Mouse (Mus musculus) embryo, embryonic 11 days (tissue): ENCODE measurements around the gene Acad12.
"Not testable (repeated sequence)": the region's sequence is repeated elsewhere in the genome, so short reads cannot be mapped to it uniquely, and the experiment has no call there.

Experiments
- DNase-seq: peaks from one replicate; pipeline ENCODE4 v3.0.0-alpha.2; 2015

Gene Acad12

DNA sequence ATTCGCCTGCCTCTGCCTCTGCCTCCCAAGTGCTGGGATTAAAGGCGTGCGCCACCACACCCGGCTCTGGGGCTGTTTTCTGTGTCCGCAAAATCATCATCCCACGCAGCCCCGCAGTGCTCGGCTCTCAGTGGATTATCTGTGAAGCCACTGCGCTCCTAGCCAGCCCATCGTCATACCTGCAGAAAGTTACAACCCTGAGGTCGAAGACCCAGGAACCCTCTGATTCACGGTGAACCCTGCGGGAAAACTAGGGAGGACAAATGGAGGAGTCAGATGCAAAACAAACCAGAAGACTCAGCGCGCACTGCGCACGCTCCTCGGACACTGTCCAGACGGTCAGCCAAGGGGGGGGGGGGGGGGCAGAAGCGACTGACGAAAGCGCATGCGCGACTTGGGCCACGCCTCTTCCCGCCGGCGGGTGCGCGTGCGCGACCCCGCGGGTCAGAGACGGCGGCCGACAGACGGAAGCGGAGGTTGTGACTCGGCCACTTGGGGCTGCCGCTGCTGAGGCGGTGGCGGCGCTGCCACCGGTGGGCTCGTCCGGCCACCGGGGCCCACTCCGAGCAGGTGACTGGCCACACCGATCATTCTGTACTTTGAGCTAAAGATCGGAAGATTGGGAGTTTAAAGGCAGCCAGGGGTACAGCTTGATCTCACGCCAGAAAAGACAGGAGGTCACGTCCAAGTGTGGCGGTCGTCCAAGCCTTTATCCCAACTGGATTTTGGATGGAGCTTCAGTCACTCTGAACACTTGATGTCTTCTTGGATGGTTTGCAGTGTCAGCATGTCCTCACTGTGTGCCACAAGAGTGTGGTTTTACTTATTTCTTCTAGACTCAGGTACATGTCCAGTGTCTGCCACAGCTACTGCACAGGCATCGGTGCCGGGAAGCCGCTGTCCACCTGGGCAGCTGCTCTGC, at the start of gene Acad12:
TSS of gene Acad12 (minus strand) at position 347 of the 922 bp plus-strand sequence.
- DNase-seq, result peak; percentile 93

DNA sequence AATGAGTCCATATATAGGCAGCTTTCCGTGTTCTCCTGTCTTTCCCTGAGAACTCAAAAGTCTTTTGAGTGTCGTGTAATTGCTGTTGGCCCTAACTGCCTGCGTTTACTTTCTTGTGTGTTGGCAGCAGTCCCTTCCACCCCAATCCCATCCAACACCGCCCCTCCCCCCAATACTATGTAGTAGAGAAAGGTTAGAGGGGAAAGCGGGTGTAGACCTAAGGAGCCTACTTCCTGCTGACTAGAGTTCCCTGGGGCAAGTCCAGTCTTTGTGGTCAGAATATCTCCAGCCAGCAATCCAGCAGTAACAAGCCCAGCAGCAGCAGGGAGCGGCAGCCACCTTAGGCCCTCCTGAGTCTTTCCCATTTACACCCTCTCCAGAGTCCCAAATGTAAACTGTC, 49.7 kb upstream of the Acad12 start:
- no peak for DNase-seq

DNA sequence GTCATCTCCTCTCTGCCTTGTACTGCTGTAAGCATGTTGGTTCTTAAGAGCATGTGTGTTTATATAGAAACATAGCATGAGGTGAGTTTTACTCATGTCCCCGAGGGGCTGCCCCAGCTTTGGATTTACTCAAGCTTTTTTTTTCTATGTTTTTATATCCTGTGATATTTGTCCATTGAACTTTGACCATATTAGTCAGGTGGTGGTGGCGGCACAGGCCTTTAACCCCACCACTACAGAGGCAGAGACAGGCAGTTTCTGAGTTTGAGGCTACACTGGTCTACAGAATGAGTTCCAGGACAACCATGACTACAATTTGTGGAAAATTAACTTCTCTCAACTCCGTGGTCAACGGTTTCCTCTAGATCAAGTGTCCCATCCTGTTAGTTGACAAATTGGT, 48.3 kb upstream of the Acad12 start:
- no peak for DNase-seq

DNA sequence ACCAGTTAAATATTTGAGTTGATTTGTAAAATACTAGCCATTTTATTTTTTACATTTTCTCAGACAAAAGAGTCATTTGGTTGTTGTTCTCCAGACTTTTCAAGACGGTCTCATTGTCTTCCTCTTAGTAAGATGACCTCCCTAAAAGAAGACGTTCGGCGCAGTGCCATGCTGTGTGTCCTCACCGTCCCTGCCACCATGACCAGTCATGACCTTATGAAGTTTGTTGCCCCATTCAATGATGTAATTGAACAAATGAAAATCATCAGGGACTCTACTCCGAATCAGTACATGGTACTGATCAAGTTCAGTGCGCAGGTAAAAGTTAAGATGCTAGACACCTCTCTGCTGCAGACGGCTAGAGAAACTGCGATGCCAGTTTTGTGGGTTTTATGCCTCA, 46.2 kb upstream of the Acad12 start:
- DNase-seq, result no peak

DNA sequence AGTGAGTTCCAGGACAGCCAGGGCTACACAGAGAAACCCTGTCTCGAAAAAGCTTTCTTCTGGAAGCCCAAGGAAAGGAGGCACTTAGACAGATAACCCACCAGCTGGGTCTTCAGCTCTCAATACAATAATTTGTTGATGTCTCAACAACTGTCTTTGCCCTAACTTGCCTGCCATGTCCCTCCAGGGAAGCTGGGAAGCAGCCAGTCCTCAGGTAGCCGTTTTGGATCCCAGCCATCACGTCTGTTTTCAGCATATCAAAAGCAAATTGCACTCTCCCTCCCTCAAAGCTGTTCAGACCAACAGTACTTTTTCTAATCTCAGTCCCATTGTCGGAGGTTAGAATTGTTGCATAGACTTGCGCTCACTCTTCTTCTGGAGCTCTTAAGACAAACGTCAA, 45.3 kb upstream of the Acad12 start:
- no peak for DNase-seq

DNA sequence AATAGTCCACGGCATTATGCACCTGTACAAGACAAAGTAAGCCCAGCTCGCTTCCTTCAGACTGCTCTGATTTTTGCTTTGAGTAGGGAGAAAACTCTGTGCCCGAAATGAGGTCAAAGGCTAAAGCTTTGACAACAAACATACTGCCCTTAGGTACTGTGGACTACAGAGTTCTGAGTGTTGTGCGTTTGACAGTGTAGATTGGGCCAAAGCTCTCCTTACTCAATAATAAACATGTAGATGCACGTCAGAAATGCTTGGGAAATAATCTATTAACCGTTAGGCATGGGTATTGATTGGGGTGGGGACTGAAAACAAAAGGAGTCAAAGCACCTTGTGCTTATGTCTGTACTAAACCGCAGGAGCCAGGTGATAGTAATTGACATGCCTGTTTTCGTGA, 44.7 kb upstream of the Acad12 start:
- DNase-seq, result no peak

DNA sequence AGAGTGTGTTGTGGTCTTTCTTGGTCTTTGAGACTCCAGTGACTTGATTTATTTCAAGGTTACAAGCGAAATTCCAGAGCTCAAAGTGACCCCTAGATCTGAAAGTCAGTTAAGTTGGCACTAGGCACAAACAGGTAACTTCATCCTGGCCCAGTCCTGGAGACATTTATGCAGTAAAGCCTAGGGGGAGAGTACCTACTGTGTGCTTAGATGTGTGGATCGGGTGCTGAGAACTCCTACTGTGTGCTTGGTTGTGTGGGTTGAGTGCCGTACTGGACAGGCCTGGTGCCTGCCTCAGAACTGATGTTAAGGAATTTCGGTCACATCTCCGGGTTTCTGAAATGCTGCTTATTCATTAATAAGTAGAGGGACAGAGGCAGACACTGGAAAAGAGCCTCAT, 42.8 kb upstream of the Acad12 start:
- DNase-seq, result no peak

DNA sequence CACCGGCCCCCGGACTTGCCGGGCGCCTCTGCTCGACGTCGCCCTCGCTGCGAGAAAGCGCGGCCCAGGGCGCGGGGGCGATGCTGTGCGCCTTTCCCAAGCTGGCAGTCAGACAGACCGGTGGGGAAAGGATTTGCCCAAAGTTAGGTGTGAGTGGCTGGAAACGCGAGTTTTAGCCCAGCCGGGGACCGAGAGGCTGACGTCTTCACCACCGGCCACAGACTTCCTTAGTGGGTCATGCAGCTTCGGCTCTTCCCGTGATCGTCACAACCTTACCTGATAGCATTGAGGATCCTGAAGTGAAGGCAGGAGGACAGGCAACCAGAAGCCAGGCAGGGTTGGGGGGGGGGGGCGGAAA, 42.1 kb upstream of the Acad12 start:
- no peak for DNase-seq

DNA sequence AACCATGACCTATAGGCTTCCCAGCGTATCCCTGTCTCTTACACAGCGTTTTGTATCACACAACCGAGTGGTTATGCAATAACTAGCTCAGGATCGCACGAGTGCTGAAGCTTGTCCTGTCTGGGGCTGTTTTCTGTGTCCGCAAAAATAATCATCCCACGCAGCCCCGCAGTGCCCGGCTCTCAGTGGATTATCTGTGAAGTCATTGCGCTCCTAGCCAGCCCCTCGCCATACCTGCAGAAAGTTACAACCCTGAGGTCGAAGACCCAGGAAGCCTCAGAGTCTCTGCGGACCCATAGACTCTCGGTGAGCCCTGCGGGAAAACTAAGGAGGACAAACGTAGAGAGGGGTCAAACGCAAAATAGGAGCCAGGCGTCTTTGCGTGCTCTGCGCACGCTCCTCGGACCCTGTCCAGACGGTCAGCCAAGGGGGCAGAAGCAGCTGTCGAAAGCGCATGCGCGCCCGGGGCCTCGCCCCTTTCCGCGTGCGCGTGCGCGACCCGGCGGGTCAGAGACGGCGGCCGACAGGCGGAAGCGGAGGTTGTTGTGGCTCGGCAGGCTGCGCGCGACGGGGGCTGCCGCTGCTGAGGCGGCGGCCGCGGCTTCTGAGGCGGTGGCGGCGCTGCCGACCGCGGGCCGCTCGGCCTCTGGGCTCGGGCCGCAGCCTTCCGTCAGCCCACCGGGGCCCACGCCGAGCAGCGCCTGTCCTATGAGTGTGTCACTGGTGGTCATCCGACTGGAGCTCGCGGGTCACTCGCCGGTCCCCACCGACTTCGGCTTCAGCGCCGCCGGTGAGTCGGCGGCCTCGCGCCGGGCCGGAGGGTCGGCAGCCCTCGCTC, 41.5 kb upstream of the Acad12 start, which contains the start of the genes Acad10 and Brap:
TSS of gene Acad10 (minus strand) at position 456 of the 838 bp plus-strand sequence.
TSS of gene Brap (plus strand) at position 505 of the 838 bp plus-strand sequence.
- peak; percentile 96 for DNase-seq

DNA sequence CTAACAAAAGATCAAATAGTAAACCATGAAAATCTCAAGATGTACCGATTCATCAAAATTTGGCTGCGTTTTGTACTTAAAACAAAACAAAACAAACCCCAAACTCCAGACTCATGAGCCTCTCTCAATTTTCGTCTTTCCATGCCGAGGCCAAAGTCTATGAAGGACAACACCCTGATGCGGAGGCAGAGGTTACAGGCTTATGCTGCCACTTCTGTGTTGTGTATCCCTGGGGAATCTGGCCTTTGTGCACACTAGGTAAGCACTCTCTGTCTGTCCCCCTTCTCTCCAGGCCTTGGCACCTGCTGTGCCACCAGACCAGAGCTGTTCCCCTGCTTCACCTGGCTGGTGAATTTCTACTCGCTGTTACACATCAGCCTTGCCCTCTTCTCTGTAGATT, 38.9 kb upstream of the Acad12 start:
- DNase-seq, result not testable (repeated sequence)

DNA sequence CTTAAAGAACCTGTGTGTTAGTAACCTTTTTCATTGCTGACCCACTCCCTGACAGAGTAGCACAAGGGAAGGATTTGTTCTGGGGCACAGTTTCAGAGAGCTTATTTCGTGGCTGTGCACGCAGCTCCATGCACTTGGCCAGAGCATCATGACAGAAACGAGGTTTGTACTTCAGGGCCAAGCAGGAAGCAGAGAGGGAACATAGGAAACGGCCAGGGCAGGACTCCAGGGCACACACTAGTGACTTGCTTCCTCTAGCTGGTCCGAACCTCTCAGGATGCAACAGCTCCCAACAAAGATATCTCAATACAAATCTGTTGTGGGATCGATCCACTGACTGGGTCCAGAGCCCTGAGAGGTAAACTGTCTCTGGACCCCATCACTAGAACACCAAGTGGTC, 38.1 kb upstream of the Acad12 start:
- not testable (repeated sequence) for DNase-seq

DNA sequence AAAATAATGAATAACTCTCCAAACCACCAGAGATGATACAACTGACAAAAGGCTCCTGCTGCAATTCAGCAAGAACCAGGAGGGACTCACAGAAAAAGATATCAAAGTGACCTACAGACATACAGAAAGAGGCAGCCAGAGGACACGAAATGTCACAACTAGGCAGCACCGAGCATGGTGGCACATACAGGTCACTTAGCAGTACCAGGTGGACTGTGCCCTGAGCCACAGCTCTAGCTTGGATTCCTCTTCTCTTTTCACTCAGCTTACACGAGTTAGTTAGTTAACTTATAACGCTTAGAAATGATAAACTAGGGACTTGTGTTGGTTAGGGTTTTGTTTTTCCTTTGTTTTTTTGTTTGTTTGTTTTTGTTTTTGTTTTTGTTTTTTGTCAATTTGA, 35.8 kb upstream of the Acad12 start:
- no peak for DNase-seq

DNA sequence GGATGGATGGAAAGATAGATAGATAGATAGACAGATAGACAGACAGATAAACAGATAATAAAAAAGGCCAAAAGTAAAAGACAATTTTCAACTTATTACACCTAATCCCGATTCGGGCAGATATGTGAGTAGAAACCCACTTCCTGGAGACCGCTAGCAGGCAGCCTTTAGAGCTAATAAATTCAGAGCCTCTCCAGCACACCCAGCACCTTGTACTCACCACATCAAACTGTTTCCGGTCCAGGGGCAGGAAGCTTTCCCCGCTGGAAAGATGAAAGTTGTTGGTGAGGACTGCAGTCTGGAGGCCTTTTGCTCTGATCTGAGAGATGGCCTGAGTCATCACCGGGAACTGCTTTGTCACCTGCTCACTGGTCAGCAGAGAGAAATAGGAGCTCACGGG, 30.4 kb upstream of the Acad12 start:
- no peak for DNase-seq

DNA sequence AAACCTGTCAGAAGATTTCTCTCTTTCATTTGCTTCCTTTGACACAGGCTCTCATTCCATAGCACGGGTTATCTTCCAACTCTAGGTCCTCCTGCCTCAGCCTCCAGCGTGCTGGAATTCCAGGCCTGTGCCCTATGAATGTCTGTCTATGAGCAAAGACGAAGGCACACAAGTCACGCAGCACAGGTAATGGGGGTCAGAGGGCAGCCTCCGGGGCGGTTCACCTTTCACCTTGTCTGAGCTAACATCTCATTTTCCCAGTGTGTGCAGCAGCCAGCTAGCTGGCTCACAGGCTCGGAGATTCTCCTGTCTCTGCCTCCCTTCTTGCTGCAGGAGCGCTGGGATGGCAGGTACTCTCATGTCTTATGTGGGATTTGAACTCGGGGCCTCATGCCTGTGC, 20.9 kb upstream of the Acad12 start:
- no peak for DNase-seq

DNA sequence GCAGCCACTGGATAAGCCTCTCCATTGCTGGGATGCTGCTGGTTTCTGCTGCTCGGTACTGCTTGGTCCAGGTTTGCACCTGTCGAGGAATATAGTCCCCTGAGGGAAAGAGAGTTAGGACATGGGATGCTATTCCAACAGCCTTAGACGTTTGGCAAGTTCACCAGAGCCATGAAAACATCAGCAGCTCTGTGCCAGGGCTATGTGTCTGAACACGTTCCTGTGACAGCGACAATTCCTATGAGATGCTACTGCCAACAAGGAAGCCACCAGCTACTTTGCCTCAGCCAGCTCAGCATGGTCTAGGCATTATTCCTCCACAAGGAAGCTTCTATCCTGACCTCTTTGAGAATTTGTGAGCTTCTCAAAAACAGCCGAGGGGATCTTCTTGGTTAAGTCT, 18.6 kb upstream of the Acad12 start:
- no peak for DNase-seq

DNA sequence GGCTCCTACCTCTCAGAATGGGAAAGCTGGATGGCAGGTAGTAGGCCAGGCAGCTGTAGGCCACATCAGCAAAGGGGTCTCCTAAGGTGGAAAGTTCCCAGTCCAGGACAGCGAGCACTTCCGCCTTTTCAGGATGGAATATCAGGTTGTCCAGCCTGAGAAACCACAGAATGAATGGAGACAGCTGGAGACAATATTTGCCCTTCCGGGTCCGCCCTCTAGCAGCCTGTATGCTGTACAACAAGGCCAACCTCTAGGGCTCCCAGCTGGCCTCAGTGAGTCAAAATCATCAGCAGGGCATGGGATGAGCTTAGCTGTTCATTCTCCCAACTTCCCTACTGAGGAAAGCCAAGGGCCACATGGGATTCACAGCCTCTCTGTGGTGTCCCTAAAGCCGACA, 15.9 kb upstream of the Acad12 start:
- no peak for DNase-seq

DNA sequence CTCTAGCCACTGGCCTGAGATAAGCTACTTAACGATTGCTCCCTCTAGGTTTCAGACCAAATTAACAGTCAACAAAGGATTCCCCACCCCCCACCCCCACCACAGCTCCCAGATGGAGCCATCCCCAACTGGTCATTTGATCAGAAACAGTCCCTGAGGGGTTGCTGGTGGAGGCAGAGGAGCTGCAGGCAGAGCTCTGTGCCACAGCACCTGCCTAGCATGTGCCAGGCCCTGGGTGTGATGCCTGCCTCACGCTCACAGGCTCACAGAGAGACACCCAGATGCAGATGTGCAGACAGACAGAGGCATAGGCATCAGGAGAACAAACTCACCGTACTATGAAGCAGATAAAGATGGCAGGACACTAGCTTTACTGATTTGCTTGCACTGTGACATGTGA, 14.1 kb upstream of the Acad12 start:
- no peak for DNase-seq

DNA sequence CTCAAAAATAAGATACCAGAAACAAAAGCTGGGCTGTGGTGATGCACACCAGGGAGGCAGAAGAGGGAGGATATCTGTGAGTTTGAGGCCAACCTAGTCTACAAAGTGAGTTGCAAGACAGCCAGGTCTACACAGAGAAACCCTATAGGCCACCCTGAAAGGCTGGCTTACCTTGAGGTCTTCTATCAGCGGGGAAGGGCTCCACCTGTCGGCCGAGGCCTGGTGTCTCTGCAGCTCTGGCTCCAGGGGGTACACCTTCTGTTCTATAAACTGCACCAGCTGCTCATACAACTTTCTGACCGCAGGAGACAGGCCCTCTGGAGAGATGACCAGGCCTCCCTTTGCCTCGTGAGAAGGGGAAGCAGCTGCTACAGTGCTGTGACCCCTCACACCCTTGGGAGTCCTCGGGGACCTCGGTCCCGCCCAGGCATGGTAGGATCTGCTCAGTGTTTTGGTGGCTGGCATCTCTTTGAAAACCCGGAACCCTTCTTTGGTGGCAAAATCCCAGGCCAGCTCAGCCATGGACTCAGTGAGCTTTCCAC, 12.4 kb upstream of the Acad12 start:
- DNase-seq, result not testable (repeated sequence)

DNA sequence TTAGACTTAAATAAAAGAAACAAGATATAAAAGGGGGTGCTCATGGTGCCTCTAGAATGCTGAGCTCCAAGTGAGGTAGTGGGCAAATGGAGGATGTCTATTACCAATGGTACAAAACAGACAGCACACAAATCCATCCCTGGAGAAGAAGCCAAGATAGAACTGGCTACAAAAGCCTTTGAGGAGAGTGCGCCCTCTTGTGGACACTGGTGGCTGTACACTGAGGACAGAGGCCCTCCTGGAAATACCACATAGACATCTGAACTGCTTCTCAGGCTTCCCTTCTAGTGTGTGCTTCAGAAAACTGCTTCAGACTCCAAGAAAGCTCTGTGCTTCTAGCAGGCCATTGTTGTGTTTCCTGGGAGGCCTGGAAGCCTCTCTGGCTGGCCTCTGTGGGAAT, 9.1 kb upstream of the Acad12 start:
- peak; percentile 75 for DNase-seq

DNA sequence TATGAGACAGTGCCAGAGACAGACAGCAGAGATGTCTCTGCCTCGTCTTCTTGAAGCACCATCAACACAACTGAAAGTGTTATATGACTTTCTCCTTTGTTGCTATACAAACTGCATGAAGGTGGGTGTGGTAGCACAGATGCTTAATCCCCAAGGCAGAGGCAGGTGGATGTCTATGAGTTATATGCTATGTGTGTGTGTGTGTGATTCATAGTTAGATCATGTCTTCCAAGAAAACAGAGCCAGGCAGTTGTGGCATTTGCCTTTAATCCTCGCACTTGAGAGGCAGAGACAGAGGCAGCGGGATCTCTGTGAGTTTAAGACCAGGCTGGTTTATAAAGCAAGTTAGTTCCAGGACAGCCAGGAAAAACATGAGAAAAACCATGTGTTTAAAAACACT, 4.5 kb upstream of the Acad12 start:
- no peak for DNase-seq

DNA sequence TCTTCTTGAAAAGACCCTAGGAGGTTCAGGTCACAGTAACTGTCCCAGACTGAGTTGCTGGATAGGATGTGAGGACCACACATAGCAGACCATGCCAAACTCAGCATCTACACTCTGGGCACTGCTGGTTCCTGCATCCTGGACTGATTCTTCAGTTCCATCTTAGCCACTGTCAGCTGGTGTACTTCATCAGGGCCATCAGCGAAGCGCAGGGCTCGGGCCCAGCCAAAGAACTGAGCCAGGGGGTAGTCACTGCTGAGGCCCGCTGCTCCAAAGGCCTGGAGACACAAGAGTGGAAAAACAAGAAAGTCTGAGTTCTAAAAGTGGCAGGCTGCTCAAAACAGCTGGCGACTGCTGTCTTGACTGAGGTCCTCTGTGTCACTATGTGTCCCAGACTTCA, 2.4 kb upstream of the Acad12 start:
- no peak for DNase-seq

DNA sequence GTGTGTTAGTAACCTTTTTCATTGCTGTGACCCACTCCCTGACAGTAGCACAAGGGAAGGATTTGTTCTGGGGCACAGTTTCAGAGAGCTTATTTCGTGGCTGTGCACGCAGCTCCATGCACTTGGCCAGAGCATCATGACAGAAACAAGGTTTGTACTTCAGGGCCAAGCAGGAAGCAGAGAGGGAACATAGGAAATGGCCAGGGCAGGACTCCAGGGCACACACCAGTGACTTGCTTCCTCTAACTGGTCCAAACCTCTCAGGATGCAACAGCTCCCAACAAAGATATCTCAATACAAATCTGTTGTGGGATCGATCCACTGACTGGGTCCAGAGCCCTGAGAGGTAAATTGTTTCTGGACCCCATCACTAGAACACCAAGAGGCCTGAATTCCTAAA, 3.8 kb downstream of the Acad12 start:
- not testable (repeated sequence) for DNase-seq

DNA sequence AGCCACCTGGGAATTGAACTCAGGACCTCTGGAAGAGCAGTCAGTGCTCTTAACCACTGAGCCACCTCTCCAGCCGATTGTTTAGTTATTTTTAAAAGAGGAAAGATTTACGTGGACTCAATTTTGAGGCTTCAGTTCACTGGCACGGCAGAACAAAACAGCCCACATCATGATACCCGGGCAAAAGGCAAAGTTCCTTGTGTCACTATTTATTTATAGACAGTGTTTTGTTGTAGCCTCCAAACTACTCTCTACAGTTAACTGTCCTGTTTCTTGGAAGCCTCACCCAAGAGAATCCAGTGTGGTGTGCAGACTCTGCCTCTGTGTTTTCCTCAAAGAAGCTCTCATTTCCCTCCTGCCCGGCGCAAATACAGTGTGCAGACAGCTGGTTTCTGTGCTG, 6.7 kb downstream of the Acad12 start:
- no peak for DNase-seq
